Mouse (Mus musculus): ENCODE measurements around the gene Slc6a16.

DNA sequence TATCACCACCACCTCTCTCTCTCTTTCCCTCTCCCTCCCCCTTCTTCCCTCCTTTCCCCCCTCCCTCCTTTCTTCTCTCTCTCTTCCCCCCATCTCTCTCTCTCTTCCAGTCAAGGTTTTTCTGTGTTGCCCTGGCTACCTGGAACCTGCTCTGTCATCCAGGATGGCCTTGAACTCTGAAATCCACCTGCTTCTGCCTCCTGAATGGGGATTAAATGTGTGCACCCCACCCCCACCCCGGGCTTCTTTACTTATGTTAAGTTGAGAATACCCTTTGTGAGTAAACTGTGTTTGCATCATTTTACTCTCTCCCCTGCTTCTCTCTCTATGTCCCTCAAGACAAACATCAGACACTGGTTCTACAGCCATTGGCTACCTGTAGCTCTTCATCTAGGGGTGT, 24.6 kb downstream of the Slc6a16 start:
- TF ChIP-seq CTCF (IDR thresholded peaks at IDR 0.05; ENCODE audit: extremely low read depth, insufficient read depth, insufficient read length, insufficient replicate concordance) = no peak
- TF ChIP-seq POLR2A (IDR thresholded peaks at IDR 0.05; ENCODE audit: low read depth, low read length) = no peak
